Comparison of ENCODE assay signal across 8 mouse cellular contexts in genomic region chr9:120492400-120493351, GRCm38 (mm10). TPM values are rescaled to one million over a fixed set of nuclear protein-coding genes. Genes with fewer than 3 reads are reported as not detected.
DNase-seq lines count a peak whose midpoint lies in the region; ATAC-seq and TF ChIP-seq lines count a peak whose summit lies in the region.

No protein-coding gene starts in this region.

- intact Hi-C loops in gastrocnemius, adult 2 months (cut with DNase I): no loop called here
- intact Hi-C loops in left cerebral cortex, adult 2 months (cut with DNase I): loop anchor here (5.0 kb wide), 1 partner anchor 310 kb away; no protein-coding TSS in a partner anchor

- peak; percentile 46 for DNase-seq in R1 (ENCODE audit: low read depth, low spot score)
- DNase-seq in cerebellum, postnatal 36 days: peak; percentile 82 to 88
- DNase-seq in gastrocnemius, adult 2 months: peak; percentile 91
- peak; percentile 94 for DNase-seq in hindbrain, postnatal 0 days (ENCODE audit: low spot score)
- DNase-seq in left cerebral cortex, adult 2 months (ENCODE audit: extremely low spot score in 1 of 2, low spot score in 2 of 2): peak; percentile 87 to 88
- peak; percentile 86 for DNase-seq in right cerebral cortex, adult 18-20 months
- peak; percentile 23 for DNase-seq in urinary bladder, postnatal 10 days (ENCODE audit: low spot score)

- H3K27ac ChIP-seq in gastrocnemius, adult 2 months: peak overlapping the region; percentile 95
- H3K27ac ChIP-seq in hindbrain, postnatal 0 days: peak overlapping the region; percentile 92
- H3K27ac ChIP-seq in left cerebral cortex, adult 2 months: peak overlapping the region; percentile 94
- H3K27ac ChIP-seq in macrophage: peak overlapping the region; percentile 57

- peak overlapping the region; percentile 87 for H3K4me2 ChIP-seq in hindbrain, postnatal 0 days (ENCODE audit: low read depth, low read length)

- H3K4me3 ChIP-seq in gastrocnemius, adult 2 months: peak overlapping the region; percentile 77
- peak overlapping the region; percentile 99 for H3K4me3 ChIP-seq in hindbrain, postnatal 0 days (ENCODE audit: low read length)
- peak overlapping the region; percentile 85 for H3K4me3 ChIP-seq in left cerebral cortex, adult 2 months
- peak overlapping the region; percentile 88 for H3K4me3 ChIP-seq in macrophage (ENCODE audit: inconsistent target)

- H3K9me3 ChIP-seq in hindbrain, postnatal 0 days (ENCODE audit: low read length): no peaks in the 10 kb centered on the region

- H3K36me3 ChIP-seq in hindbrain, postnatal 0 days (ENCODE audit: insufficient read depth, low read length): peaks cover 22% of the 10 kb centered on the region; the same call in 1 of the 2 replicates
- H3K36me3 ChIP-seq in macrophage (ENCODE audit: inconsistent target): peaks cover 20% of the 10 kb centered on the region

- peak overlapping the region; percentile 99 for H3K9ac ChIP-seq in hindbrain, postnatal 0 days (replicated peaks; ENCODE audit: low read length)

- under 1% methylated on average over 84 of the region's 97 CpGs for WGBS in hindbrain, postnatal 0 days
- WGBS in macrophage (ENCODE audit: missing documents): under 1% methylated on average over 89 of the region's 97 CpGs

- ATAC-seq in hindbrain, postnatal 0 days: peak; percentile 87

- H3K79me2 ChIP-seq in macrophage (ENCODE audit: inconsistent target): peaks cover 14% of the 10 kb centered on the region

- H3K4me1 ChIP-seq in hindbrain, postnatal 0 days (ENCODE audit: insufficient read depth, low read length): no peaks in the 10 kb centered on the region

- TF ChIP-seq CTCF in gastrocnemius, adult 2 months (IDR thresholded peaks at IDR 0.05): peak; percentile 1; the same call in 1 of the 2 replicates
- no peak for TF ChIP-seq CTCF in hindbrain, postnatal 0 days (IDR thresholded peaks at IDR 0.05; ENCODE audit: low read depth)
- TF ChIP-seq CTCF in left cerebral cortex, adult 2 months (IDR thresholded peaks at IDR 0.05): no peak

- H3K27me3 ChIP-seq in hindbrain, postnatal 0 days (ENCODE audit: insufficient read depth, low read length): no peaks in the 10 kb centered on the region

RNA-seq across cellular contexts. Expression of gene Eif1b, which starts 0.6 kb away (rescaled TPM):
- 10 to 100 TPM; 39.9 to 46.4 TPM for total RNA-seq in gastrocnemius, adult 2 months (2021)
- total RNA-seq in hindbrain, postnatal 0 days (2014; rRNA removed): 80.5 and 82.6 TPM in 2 replicates
- polyA plus RNA-seq in hindbrain, postnatal 0 days (2015; fragmentation: Nextera tagmentation; extraction: Ambion mirVana): 325 and 329 TPM in 2 replicates
- 100 to 1,000 TPM; 159 to 176 TPM for total RNA-seq in left cerebral cortex, adult 2 months (2021)
- 10 to 100 TPM in 6 of 26 experiments, 1 to 10 TPM in 20; 1.1 to 16.3 (median 6.8) TPM for total RNA-seq in macrophage (2018; cell fraction: chromatin; rRNA removed)
- total RNA-seq in macrophage (2018; cell fraction: cytosol; rRNA removed): 10 to 100 TPM; 59.5 to 89.6 (median 71.8) TPM
- total RNA-seq in macrophage (2018; cell fraction: nucleus; rRNA removed): 10 to 100 TPM in 24 of 26 experiments, 1 to 10 TPM in 2; 9.5 to 41.6 (median 21.1) TPM
- polyA plus RNA-seq in macrophage (2018): 57.9 to 84.6 TPM (median 76.0 TPM) in 3 replicates

RNA-seq across cellular contexts. Expression of gene Entpd3, which starts 46.9 kb away (rescaled TPM):
- total RNA-seq in gastrocnemius, adult 2 months (2021): not detected
- 4.0 and 7.0 TPM in 2 replicates for total RNA-seq in hindbrain, postnatal 0 days (2014; rRNA removed)
- 3.7 and 4.4 TPM in 2 replicates for polyA plus RNA-seq in hindbrain, postnatal 0 days (2015; fragmentation: Nextera tagmentation; extraction: Ambion mirVana)
- total RNA-seq in left cerebral cortex, adult 2 months (2021): 1 to 10 TPM; 4.9 to 8.1 TPM
- total RNA-seq in macrophage (2018; cell fraction: chromatin; rRNA removed): under 1 TPM in 1 of 26 experiments, not detected in 25; 0.25 TPM
- total RNA-seq in macrophage (2018; cell fraction: cytosol; rRNA removed): under 1 TPM in 8 of 26 experiments, not detected in 18; under 0.01 to 0.13 (median 0.05) TPM
- total RNA-seq in macrophage (2018; cell fraction: nucleus; rRNA removed): under 1 TPM in 4 of 26 experiments, not detected in 22; 0.17 to 0.29 (median 0.19) TPM
- not detected in 3 replicates for polyA plus RNA-seq in macrophage (2018)

Comparison
In these comparisons a context has a peak if more than half of its experiments do, and no peak if none do; other contexts are left out.
1. Peak in every context shown above with its lines: DNase-seq, ATAC-seq, H3K4me3 ChIP-seq and H3K27ac ChIP-seq.
2. DNase-seq: peak in every context shown above with its lines; median percentile 94 in hindbrain, postnatal 0 days; 91 in gastrocnemius, adult 2 months; 88 in left cerebral cortex, adult 2 months; 86 in right cerebral cortex, adult 18-20 months; 85 in cerebellum, postnatal 36 days; 46 in R1; 23 in urinary bladder, postnatal 10 days.